Mouse (Mus musculus) midbrain, embryonic 15.5 days (tissue): Measurements from ENCODE around the gene Ldhb. TPM values are rescaled to one million over a fixed set of nuclear protein-coding genes. Genes with fewer than 3 reads are reported as not detected.

Source experiments
- ATAC-seq: fragments of 200-750 bp; cut with Nextera tagmentation; replicated peaks from 2 replicates; pipeline ENCODE4 v1.8.0; 2017; ENCODE audit warnings: moderate TSS enrichment
- H3K27ac ChIP-seq: fragments of 300-500 bp; sonication (generic); 2 replicates; pipeline ENCODE4 v1.5.1; 2015; ENCODE audit warnings: mild to moderate bottlenecking, inconsistent platforms
- H3K27me3 ChIP-seq: fragments of 300-500 bp; sonication (generic); replicated peaks from 2 replicates; pipeline ENCODE4 v1.6.1; 2015; ENCODE audit warnings: inconsistent platforms
- H3K36me3 ChIP-seq: fragments of 300-500 bp; sonication (generic); replicated peaks from 2 replicates; pipeline ENCODE4 v1.6.1; 2015; ENCODE audit warnings: inconsistent platforms
- H3K4me1 ChIP-seq: fragments of 300-500 bp; sonication (generic); 2 replicates; pipeline ENCODE4 v1.6.1; 2015; ENCODE audit warnings: inconsistent platforms
- H3K4me2 ChIP-seq: fragments of 300-500 bp; sonication (generic); 2 replicates; pipeline ENCODE4 v1.6.1; 2015; ENCODE audit warnings: inconsistent platforms, mild to moderate bottlenecking, moderate library complexity
- H3K4me3 ChIP-seq: fragments of 300-500 bp; sonication (generic); 2 replicates; pipeline ENCODE4 v1.5.1; 2015; ENCODE audit warnings: mild to moderate bottlenecking, inconsistent platforms
- H3K9ac ChIP-seq: fragments of 300-500 bp; sonication (generic); 2 replicates; pipeline ENCODE4 v1.6.1; 2015; ENCODE audit warnings: mild to moderate bottlenecking, inconsistent platforms
- H3K9me3 ChIP-seq: fragments of 300-500 bp; sonication (generic); 2 replicates; pipeline ENCODE4 v1.6.1; 2016; ENCODE audit warnings: inconsistent platforms
- WGBS: fragments of 180-500 bp; shearing (Covaris S2); methylation state at CpG from one replicate; pipeline ENCODE4 v1.1.7; 2015; ENCODE audit warnings: mixed read lengths; 5-methylcytosine and 5-hydroxymethylcytosine counted together
- polyA plus RNA-seq: library from polyadenylated mRNA; unstranded; fragments of >200 nt; fragmentation: Nextera tagmentation; extraction: Ambion mirVana; gene quantifications from 2 replicates; pipeline ENCODE4 v1.2.1, GENCODE M21; 2015

Ldhb gene
- polyA plus RNA-seq, 1 experiment from 2014 or later = 450 TPM

- Histone ChIP-seq H3K9ac (no peak overlapping the region), H3K9me3 (no peaks in the 10 kb centered on the region), H3K4me1 (peaks cover 7% of the 10 kb centered on the region), H3K27ac (no peak overlapping the region), H3K27me3 (no peaks in the 10 kb centered on the region), H3K4me3 (no peak overlapping the region), H3K36me3 (no peaks in the 10 kb centered on the region), H3K4me2 (no peak overlapping the region)
- 76% methylated on average over 6 of the region's 6 CpGs for WGBS
- ATAC-seq = no peak
Observed at GRCm38 (mm10) chr6:142462194-142462593, 45.6 kb downstream of the Ldhb start.

GRCm38 (mm10) chr6:142459017-142459678 is 48.6 kb downstream of the Ldhb start:
- no peaks in the 10 kb centered on the region for H3K36me3 ChIP-seq
- peaks cover 7% of the 10 kb centered on the region for H3K4me1 ChIP-seq
- peak overlapping the region; percentile 29; the same call in 1 of the 2 replicates for H3K4me2 ChIP-seq
- WGBS = 61% methylated on average over 14 of the region's 14 CpGs
- no peaks in the 10 kb centered on the region for H3K9me3 ChIP-seq
- H3K9ac ChIP-seq = no peak overlapping the region
- no peaks in the 10 kb centered on the region for H3K27me3 ChIP-seq
- peak; percentile 78 for ATAC-seq
- peak overlapping the region; percentile 34; the same call in 1 of the 2 replicates for H3K27ac ChIP-seq
- H3K4me3 ChIP-seq = no peak overlapping the region

GRCm38 (mm10) chr6:142458010-142458409 is 49.7 kb downstream of the Ldhb start:
- Histone ChIP-seq H3K9me3 (no peaks in the 10 kb centered on the region), H3K27ac (no peak overlapping the region), H3K36me3 (no peaks in the 10 kb centered on the region), H3K9ac (no peak overlapping the region), H3K4me1 (peaks cover 7% of the 10 kb centered on the region), H3K4me3 (no peak overlapping the region), H3K4me2 (no peak overlapping the region; the same call in 1 of the 2 replicates), H3K27me3 (no peaks in the 10 kb centered on the region)
- peak; percentile 85 for ATAC-seq
- WGBS = 18% methylated on average over 7 of the region's 7 CpGs

- no peak for ATAC-seq
- Histone ChIP-seq H3K4me2 (no peak overlapping the region), H3K27ac (no peak overlapping the region), H3K4me3 (no peak overlapping the region), H3K36me3 (no peaks in the 10 kb centered on the region), H3K9ac (no peak overlapping the region), H3K27me3 (no peaks in the 10 kb centered on the region), H3K9me3 (no peaks in the 10 kb centered on the region), H3K4me1 (peaks cover 7% of the 10 kb centered on the region)
- 62% methylated on average over 7 of the region's 7 CpGs for WGBS
Observed at GRCm38 (mm10) chr6:142455314-142455996, 52.3 kb downstream of the Ldhb start.

GRCm38 (mm10) chr6:142453311-142453710 is 54.4 kb downstream of the Ldhb start:
- H3K4me2 ChIP-seq = no peak overlapping the region
- H3K9me3 ChIP-seq = no peaks in the 10 kb centered on the region
- H3K4me1 ChIP-seq = no peaks in the 10 kb centered on the region
- no peaks in the 10 kb centered on the region for H3K36me3 ChIP-seq
- no peak overlapping the region for H3K9ac ChIP-seq
- H3K27ac ChIP-seq = no peak overlapping the region
- H3K4me3 ChIP-seq = no peak overlapping the region
- no peaks in the 10 kb centered on the region for H3K27me3 ChIP-seq
- ATAC-seq = no peak
- WGBS = 84% methylated on average over 2 of the region's 2 CpGs

- Histone ChIP-seq H3K27me3 (no peaks in the 10 kb centered on the region), H3K36me3 (no peaks in the 10 kb centered on the region), H3K9me3 (no peaks in the 10 kb centered on the region), H3K4me2 (no peak overlapping the region), H3K9ac (no peak overlapping the region), H3K4me3 (no peak overlapping the region), H3K27ac (no peak overlapping the region), H3K4me1 (no peaks in the 10 kb centered on the region)
- ATAC-seq = no peak
- 84% methylated on average over 12 of the region's 12 CpGs for WGBS
Observed at GRCm38 (mm10) chr6:142451381-142451780, 56.4 kb downstream of the Ldhb start.

Other genes with a start within 250 kb of the Ldhb start
- 0.36 TPM in 1 of 2 replicates, not detected in the other for gene Iapp, start 209.5 kb downstream of the Ldhb start, polyA plus RNA-seq
- 0.54 and 0.66 TPM in 2 replicates for gene Slco1a5, start 185.0 kb downstream of the Ldhb start, polyA plus RNA-seq
- 21.6 and 23.7 TPM in 2 replicates for gene Pyroxd1, start 162.3 kb downstream of the Ldhb start, polyA plus RNA-seq
- gene Recql, start 120.9 kb downstream of the Ldhb start, polyA plus RNA-seq = 23.7 and 26.3 TPM in 2 replicates
- gene Golt1b, start 120.7 kb downstream of the Ldhb start, polyA plus RNA-seq = 77.2 and 83.9 TPM in 2 replicates
- gene Spx, start 94.5 kb downstream of the Ldhb start, polyA plus RNA-seq = 6.8 and 8.3 TPM in 2 replicates
- 0.06 and 0.12 TPM in 2 replicates for gene Gys2, start 34.8 kb downstream of the Ldhb start, polyA plus RNA-seq
- 14.8 and 15.8 TPM in 2 replicates for gene Kcnj8, start 63.7 kb upstream of the Ldhb start, polyA plus RNA-seq
- gene Abcc9, start 194.4 kb upstream of the Ldhb start, polyA plus RNA-seq = 3.1 and 3.6 TPM in 2 replicates
- 213 and 222 TPM in 2 replicates for gene Cmas, start 248.7 kb upstream of the Ldhb start, polyA plus RNA-seq